Mouse (Mus musculus) brown adipose tissue, adult 24 weeks (tissue): ENCODE data around the gene Hid1. TPM values are rescaled to one million over a fixed set of nuclear protein-coding genes. Genes with fewer than 3 reads are reported as not detected.

Experiments
- H3K27ac ChIP-seq: fragments of 200-500 bp; replicated peaks from 2 replicates; pipeline ENCODE4 v1.5.1; 2012; ENCODE audit warnings: low read depth, mild to moderate bottlenecking, low read length
- H3K4me1 ChIP-seq: fragments of 200-500 bp; 2 replicates; pipeline ENCODE4 v1.6.1; 2012; ENCODE audit warnings: low read length, mixed read lengths; ENCODE audit not compliant: control insufficient read depth, insufficient read depth, insufficient read length
- H3K4me3 ChIP-seq: fragments of 200-500 bp; 2 replicates; pipeline ENCODE4 v1.5.1; 2012; ENCODE audit warnings: low read depth, mild to moderate bottlenecking, low read length, moderate library complexity; ENCODE audit not compliant: insufficient read depth
- polyA plus RNA-seq: library from polyadenylated mRNA; stranded (reverse); fragments of >200 nt; gene quantifications from 2 replicates; pipeline ENCODE4 v1.2.4, GENCODE M21; 2012; ENCODE audit not compliant: missing spikeins, insufficient read depth, insufficient read length

Gene Hid1
- polyA plus RNA-seq, 1 experiment, result 0.83 TPM

GRCm38 (mm10) chr11:115383701-115384474 is 16.3 kb upstream of the Hid1 start:
- peaks cover 13% of the 10 kb centered on the region; the same call in 1 of the 2 replicates for H3K4me1 ChIP-seq
- no peak overlapping the region; the same call in 1 of the 2 replicates for H3K27ac ChIP-seq
- H3K4me3 ChIP-seq, result no peak overlapping the region

DNA sequence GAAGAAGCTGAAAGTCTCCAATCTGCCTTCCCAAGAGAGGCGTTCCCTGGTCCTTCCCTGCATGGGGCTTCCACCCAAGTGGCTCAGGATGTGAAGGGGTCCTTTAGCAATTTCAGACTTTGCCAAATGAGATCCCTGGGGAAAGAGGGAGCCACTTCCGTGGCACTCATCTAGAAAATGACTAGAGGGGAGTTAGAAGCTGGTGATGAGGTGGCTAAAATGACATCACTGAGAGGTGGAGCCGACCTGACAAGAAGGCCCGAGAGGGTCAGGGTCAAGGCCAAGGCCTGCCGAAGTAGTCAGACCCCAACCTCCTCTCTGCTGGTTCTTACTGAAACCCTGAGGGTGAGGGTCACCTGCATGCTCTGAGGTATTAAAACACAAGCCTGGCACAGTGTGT is 15.3 kb upstream of the Hid1 start:
- H3K4me3 ChIP-seq, result peak overlapping the region; percentile 75
- H3K4me1 ChIP-seq, result peaks cover 13% of the 10 kb centered on the region; the same call in 1 of the 2 replicates
- no peak overlapping the region; the same call in 1 of the 2 replicates for H3K27ac ChIP-seq

- H3K27ac ChIP-seq, result peak within 1 kb of the TSS; percentile 52
- peaks cover 13% of the 10 kb centered on the region; the same call in 1 of the 2 replicates for H3K4me1 ChIP-seq
- peak within 1 kb of the TSS; percentile 75 for H3K4me3 ChIP-seq
Observed at GRCm38 (mm10) chr11:115381743-115382539, 14.4 kb upstream of the Hid1 start, which contains the start of gene Cdr2l. Cdr2l (plus strand) TSS chr11:115381916.

DNA sequence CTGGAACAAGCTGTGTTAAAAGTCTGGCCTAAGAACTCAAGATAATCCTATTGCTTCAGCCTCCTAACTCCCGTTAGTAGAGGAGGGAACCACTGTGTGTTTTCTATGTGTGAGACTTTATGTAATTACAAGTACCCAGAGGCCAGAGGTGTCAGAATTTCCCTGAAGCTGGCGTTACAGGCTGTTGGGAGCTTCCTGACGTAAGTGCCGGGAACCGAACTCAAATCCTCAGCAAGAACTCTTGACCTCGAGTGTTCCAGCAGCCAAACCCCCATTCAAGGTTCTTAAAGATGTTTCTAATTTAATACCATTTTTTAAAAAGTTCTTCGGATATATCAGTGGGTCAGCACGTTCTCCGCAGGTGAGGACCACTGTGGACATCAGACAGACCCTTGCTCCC is 13.7 kb upstream of the Hid1 start:
- peak overlapping the region; percentile 75 for H3K4me3 ChIP-seq
- peak overlapping the region; percentile 52 for H3K27ac ChIP-seq

GRCm38 (mm10) chr11:115377854-115378253 is 10.3 kb upstream of the Hid1 start:
- H3K27ac ChIP-seq, result no peak overlapping the region
- 0 out of 2 replicates have a peak, but pooled peaks cover 4% of the 10 kb centered on the region for H3K4me1 ChIP-seq
- no peak overlapping the region for H3K4me3 ChIP-seq

More for the DNA sequence above, 13.7 kb upstream of the Hid1 start:
- peaks cover 13% of the 10 kb centered on the region; the same call in 1 of the 2 replicates for H3K4me1 ChIP-seq

DNA sequence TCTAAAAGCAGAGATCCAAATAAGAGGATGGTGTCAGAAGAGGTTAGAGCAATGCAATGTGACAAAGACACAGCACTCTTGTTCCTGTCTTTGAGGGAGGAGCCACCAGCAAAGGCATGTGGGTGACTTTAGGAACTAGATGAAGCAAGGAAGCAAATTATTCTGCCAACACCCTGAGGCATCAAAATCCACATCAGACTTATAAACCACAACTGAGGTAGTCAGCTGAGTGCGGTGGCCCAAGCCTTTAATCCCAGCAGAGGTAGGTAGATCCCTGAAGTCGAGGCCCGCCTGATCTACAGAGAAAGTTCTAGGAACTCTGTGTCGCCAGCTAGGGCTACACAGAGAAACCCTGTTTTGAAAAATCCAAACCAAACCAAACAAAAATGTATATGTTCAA is 9.7 kb upstream of the Hid1 start:
- Histone ChIP-seq H3K4me3 (no peak overlapping the region), H3K4me1 (0 out of 2 replicates have a peak, but pooled peaks cover 4% of the 10 kb centered on the region), H3K27ac (no peak overlapping the region)

DNA sequence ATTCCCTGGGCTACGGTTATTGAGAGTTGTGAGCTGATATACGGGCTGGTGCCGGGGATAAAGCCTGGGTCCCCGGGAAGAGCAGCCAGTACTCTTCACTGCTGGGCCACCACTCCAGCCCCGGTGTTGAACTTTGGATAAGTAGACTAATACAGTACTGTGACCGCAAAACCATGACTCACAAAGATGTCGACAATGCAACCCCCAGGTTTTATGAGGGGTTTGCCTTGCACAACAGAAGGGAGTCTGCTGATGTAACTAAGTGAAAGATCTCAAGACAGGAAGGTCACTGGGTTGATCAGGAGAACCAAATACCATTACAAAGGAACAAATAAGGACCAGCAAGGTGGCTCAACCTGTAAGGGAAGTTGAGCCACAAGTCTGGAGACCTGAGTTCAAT is 9.2 kb upstream of the Hid1 start:
- no peak overlapping the region for H3K4me3 ChIP-seq
- no peak overlapping the region for H3K27ac ChIP-seq
- H3K4me1 ChIP-seq, result 0 out of 2 replicates have a peak, but pooled peaks cover 4% of the 10 kb centered on the region

DNA sequence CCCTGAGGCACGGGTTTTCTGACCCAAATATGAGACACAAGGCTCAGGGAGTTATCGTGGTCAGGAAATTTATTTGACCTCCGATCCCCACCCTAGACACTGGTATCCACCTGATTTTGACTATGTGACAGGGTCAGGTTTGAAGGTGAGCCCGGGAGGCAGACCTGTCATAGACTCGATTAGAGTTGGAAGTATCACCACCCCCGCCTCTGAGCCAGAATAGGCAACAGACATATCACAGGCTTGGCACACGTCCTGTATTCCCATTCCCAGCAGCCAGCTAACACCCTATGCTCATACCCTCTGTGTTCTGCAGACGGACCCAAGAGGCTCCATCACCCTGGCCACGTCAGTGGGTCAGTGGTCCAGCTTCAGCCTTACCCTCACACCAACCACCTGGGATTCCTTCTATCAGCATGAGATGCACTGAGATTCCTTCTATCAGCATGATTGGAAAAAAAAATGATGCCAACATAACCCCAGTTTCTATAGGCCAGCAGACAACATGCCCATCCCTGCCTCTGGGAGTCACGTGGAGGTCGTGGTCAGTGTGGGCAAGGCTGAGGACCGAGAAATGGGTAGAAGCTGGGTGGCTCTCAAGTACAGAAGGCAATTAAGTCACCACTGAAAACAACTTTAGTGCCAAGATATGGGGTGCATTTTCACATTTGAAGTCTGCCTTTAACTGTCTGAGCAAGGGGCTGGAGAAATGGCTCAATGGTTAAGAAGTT is 7.3 kb upstream of the Hid1 start:
- Histone ChIP-seq H3K27ac (no peak overlapping the region), H3K4me1 (0 out of 2 replicates have a peak, but pooled peaks cover 4% of the 10 kb centered on the region), H3K4me3 (peak overlapping the region; percentile 46; the same call in 1 of the 2 replicates)

DNA sequence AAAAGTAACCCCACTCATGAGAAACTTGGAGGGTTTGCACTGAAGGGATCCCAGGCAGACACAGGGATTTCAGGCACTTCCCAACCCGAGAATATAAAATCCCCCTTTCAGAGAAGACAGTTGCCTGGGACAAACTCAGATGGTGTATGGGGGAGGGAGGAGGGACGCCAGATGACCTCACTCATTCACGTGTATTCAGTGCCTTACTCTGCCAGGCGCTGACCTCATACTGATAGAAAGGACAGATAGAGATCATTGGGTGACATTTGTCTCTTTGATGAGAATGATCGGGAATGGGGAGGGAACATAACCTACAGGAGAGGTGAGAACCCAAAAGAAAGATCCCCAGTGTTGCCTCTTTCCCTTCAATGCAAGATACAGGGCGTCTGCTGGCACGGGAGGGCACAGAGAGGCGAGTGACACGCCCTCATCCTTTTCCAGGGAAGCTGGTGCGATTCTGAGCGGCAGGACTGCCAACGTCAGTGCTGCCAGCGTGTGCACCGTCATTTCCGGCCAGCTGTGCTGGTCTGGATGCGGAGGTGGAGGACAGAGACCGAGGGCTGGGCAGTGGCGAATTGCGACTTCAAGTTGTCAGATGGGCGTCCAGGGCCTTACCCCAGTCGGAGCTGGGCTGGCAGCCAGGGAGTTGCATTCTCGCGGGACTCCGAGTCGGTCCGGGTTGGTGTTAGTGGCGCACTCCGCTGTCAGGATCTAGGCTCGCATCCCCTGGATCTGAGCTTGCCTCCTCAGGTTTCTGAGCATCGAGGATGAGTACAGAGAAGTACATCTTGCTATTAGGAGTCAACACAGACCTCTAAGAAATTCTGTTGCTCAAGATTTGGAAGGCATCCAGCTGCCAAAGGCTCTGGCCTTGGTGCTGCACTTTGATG is 6.5 kb upstream of the Hid1 start:
- Histone ChIP-seq H3K27ac (no peak overlapping the region), H3K4me1 (0 out of 2 replicates have a peak, but pooled peaks cover 4% of the 10 kb centered on the region), H3K4me3 (peak overlapping the region; percentile 46)

DNA sequence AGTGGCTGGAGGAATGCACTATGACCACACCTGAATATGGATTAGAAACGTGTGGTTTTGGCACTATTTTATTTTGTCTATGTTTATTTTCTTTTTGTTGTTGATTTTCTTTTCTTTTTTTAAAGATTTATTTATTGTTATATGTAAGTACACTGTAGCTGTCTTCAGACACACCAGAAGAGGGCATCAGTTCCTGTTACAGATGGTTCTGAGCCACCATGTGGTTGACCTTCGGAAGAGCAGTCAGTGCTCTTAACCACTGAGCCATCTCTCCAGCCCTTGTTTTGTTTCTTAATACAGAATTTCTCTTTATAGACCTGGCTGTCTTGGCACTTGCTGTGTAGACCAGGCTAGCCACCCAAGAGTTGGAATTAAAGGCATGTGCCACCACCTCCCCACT is 5.2 kb upstream of the Hid1 start:
- H3K4me3 ChIP-seq, result no peak overlapping the region
- H3K27ac ChIP-seq, result no peak overlapping the region
- 0 out of 2 replicates have a peak, but pooled peaks cover 4% of the 10 kb centered on the region for H3K4me1 ChIP-seq

DNA sequence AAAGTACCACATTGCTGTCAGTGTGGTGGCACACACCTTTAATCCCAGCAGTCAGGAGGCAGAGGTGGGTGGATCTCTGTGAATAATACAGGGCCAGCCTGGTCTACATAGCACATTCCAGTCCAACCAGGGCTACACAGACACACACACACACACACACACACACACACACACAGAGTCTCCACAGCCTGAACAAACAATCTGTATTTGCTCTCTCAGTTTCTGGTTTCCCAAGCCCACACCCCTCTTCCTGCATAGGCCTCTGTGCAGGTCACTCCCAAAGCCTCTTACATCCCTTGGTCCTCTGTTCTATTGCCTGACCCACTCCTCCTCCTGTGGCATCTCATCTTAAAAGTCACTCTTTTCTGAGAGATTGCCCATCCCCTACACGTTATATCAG is 4.5 kb upstream of the Hid1 start:
- H3K4me1 ChIP-seq, result 0 out of 2 replicates have a peak, but pooled peaks cover 4% of the 10 kb centered on the region
- H3K27ac ChIP-seq, result no peak overlapping the region
- H3K4me3 ChIP-seq, result no peak overlapping the region

DNA sequence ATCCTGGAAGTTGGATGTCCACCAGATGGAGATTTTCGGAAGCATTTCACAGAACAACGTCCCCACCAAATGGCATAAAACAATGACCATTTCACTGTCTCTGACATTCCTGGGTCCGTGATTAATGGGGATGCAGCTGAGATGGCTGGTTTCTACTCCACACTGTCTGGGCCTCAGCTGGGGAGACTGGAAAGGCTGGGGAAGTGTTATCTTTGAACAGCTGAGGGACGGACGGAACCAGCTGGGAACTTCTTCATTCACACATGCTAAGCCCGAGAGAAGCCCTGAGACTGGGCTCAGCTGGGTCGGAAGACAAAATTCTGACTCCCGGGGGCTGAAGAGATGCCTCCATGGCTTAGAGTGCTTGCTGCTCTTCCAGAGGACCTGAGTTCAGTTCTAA is 3.8 kb upstream of the Hid1 start:
- Histone ChIP-seq H3K4me3 (no peak overlapping the region), H3K27ac (no peak overlapping the region)

DNA sequence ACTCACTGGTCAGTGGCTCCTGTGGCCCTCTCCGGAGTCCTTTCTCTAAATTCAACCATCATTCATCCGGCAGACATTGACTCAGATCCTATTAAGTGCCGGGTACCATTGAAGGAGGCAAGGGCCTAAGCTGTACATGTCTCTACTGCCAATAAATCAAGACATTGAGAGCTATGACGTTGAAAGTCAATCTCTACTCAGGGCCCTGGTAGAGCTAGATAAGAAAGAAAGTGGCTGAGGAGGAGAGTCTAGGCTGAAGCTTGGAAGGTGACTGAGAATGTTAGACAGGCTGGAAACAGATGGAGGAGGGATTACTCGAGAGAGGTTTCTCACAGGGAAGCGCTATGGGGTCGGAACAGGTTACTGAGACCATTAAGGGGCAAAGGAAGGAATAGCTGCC is 2.8 kb upstream of the Hid1 start:
- Histone ChIP-seq H3K27ac (no peak overlapping the region), H3K4me1 (peaks cover 4% of the 10 kb centered on the region; the same call in 1 of the 2 replicates), H3K4me3 (no peak overlapping the region)

More for the DNA sequence above, 3.8 kb upstream of the Hid1 start:
- 0 out of 2 replicates have a peak, but pooled peaks cover 4% of the 10 kb centered on the region for H3K4me1 ChIP-seq
